Mouse (Mus musculus) intestine, embryonic 16.5 days (tissue): Measurements from ENCODE around the gene Cryab. TPM values are rescaled to one million over a fixed set of nuclear protein-coding genes. Genes with fewer than 3 reads are reported as not detected.

ENCODE experiments used
- ATAC-seq: fragments of 200-750 bp; cut with Nextera tagmentation; 2 replicates; pipeline ENCODE4 v1.8.0; 2017; ENCODE audit warnings: moderate TSS enrichment, moderate library complexity
- H3K27ac ChIP-seq: fragments of 300-500 bp; sonication (generic); 2 replicates; pipeline ENCODE4 v1.5.1; 2014; ENCODE audit warnings: mild to moderate bottlenecking, low read length
- H3K27me3 ChIP-seq: fragments of 300-500 bp; sonication (generic); replicated peaks from 2 replicates; pipeline ENCODE4 v1.6.1; 2014; ENCODE audit warnings: low read length, control low read depth, mixed read lengths; ENCODE audit not compliant: control insufficient read depth, insufficient read depth
- H3K36me3 ChIP-seq: fragments of 300-500 bp; sonication (generic); 2 replicates; pipeline ENCODE4 v1.6.1; 2014; ENCODE audit warnings: low read length, control low read depth; ENCODE audit not compliant: control insufficient read depth, insufficient read depth
- H3K4me1 ChIP-seq: fragments of 300-500 bp; sonication (generic); 2 replicates; pipeline ENCODE4 v1.6.1; 2014; ENCODE audit warnings: low read length, control low read depth, mixed read lengths; ENCODE audit not compliant: control insufficient read depth, insufficient read depth
- H3K4me2 ChIP-seq: fragments of 300-500 bp; sonication (generic); 2 replicates; pipeline ENCODE4 v1.6.1; 2014; ENCODE audit warnings: low read depth, low read length, control low read depth
- H3K4me3 ChIP-seq: fragments of 300-500 bp; sonication (generic); 2 replicates; pipeline ENCODE4 v1.5.1; 2014; ENCODE audit warnings: mild to moderate bottlenecking, low read length
- H3K9ac ChIP-seq: fragments of 300-500 bp; sonication (generic); 2 replicates; pipeline ENCODE4 v1.6.1; 2014; ENCODE audit warnings: low read depth, low read length
- H3K9me3 ChIP-seq: fragments of 300-500 bp; sonication (generic); 2 replicates; pipeline ENCODE4 v1.6.1; 2016; ENCODE audit warnings: low read length, control low read depth; ENCODE audit not compliant: control insufficient read depth
- WGBS: fragments of 180-500 bp; shearing (Covaris S2); extraction: QIAGEN DNeasy Blood & Tissue Kit; methylation state at CpG from one replicate; pipeline ENCODE4 v1.1.7; 2014; 5-methylcytosine and 5-hydroxymethylcytosine counted together
- polyA plus RNA-seq: library from polyadenylated mRNA; unstranded; fragments of >200 nt; fragmentation: Nextera tagmentation; extraction: Ambion mirVana; gene quantifications from 2 replicates; pipeline ENCODE4 v1.2.1, GENCODE M21; 2015

Gene Cryab
- polyA plus RNA-seq, 1 experiment from 2014 or later, result 62.8 TPM

GRCm38 (mm10) chr9:50724661-50725330 is 26.3 kb upstream of the Cryab start:
- Histone ChIP-seq H3K27me3 (no peaks in the 10 kb centered on the region), H3K9me3 (no peaks in the 10 kb centered on the region), H3K36me3 (no peaks in the 10 kb centered on the region), H3K4me2 (no peak overlapping the region), H3K4me3 (no peak overlapping the region), H3K9ac (no peak overlapping the region), H3K27ac (no peak overlapping the region), H3K4me1 (peaks cover 7% of the 10 kb centered on the region; the same call in 1 of the 2 replicates)
- 51% methylated on average over 3 of the region's 3 CpGs for WGBS
- no peak for ATAC-seq

- no peaks in the 10 kb centered on the region for H3K27me3 ChIP-seq
- H3K4me2 ChIP-seq, result no peak overlapping the region
- H3K36me3 ChIP-seq, result no peaks in the 10 kb centered on the region
- H3K27ac ChIP-seq, result no peak overlapping the region
- no peaks in the 10 kb centered on the region for H3K9me3 ChIP-seq
- no peak overlapping the region for H3K4me3 ChIP-seq
- H3K9ac ChIP-seq, result no peak overlapping the region
- 60% methylated on average over 8 of the region's 8 CpGs for WGBS
- peaks cover 6% of the 10 kb centered on the region; the same call in 1 of the 2 replicates for H3K4me1 ChIP-seq
- no peak for ATAC-seq
Observed at GRCm38 (mm10) chr9:50725921-50726590, 25.1 kb upstream of the Cryab start.

- peak overlapping the region; percentile 95 for H3K4me2 ChIP-seq
- H3K27ac ChIP-seq, result no peak overlapping the region
- H3K4me3 ChIP-seq, result peak overlapping the region; percentile 66
- H3K4me1 ChIP-seq, result peaks cover 3% of the 10 kb centered on the region; the same call in 1 of the 2 replicates
- whole genome bisulfite sequencing, result 10% methylated on average over 30 of the region's 30 CpGs
- no peaks in the 10 kb centered on the region for H3K27me3 ChIP-seq
- H3K9me3 ChIP-seq, result no peaks in the 10 kb centered on the region
- H3K9ac ChIP-seq, result peak overlapping the region; percentile 73
- peak; percentile 67 for ATAC-seq
- H3K36me3 ChIP-seq, result no peaks in the 10 kb centered on the region
Observed at GRCm38 (mm10) chr9:50727171-50727924, 23.8 kb upstream of the Cryab start.

- WGBS, result under 1% methylated on average over 45 of the region's 45 CpGs
- Histone ChIP-seq H3K9ac (peak overlapping the region; percentile 73), H3K4me3 (peak overlapping the region; percentile 66), H3K27ac (no peak overlapping the region), H3K9me3 (no peaks in the 10 kb centered on the region), H3K27me3 (no peaks in the 10 kb centered on the region), H3K4me1 (peaks cover 3% of the 10 kb centered on the region; the same call in 1 of the 2 replicates), H3K4me2 (peak overlapping the region; percentile 95), H3K36me3 (no peaks in the 10 kb centered on the region)
- peak; percentile 94 for ATAC-seq
Observed at GRCm38 (mm10) chr9:50727925-50728651, 23.0 kb upstream of the Cryab start.

- H3K27ac ChIP-seq, result no peak overlapping the region
- H3K4me1 ChIP-seq, result no peaks in the 10 kb centered on the region
- no peaks in the 10 kb centered on the region for H3K27me3 ChIP-seq
- H3K4me2 ChIP-seq, result no peak overlapping the region
- no peaks in the 10 kb centered on the region for H3K9me3 ChIP-seq
- ATAC-seq, result no peak
- H3K36me3 ChIP-seq, result no peaks in the 10 kb centered on the region
- H3K4me3 ChIP-seq, result no peak overlapping the region
- WGBS, result 39% methylated on average over 4 of the region's 4 CpGs
- no peak overlapping the region for H3K9ac ChIP-seq
Observed at GRCm38 (mm10) chr9:50729600-50729999, 21.5 kb upstream of the Cryab start.

- H3K27ac ChIP-seq, result no peak overlapping the region
- no peak overlapping the region for H3K4me3 ChIP-seq
- H3K27me3 ChIP-seq, result no peaks in the 10 kb centered on the region
- 32% methylated on average over 4 of the region's 4 CpGs for WGBS
- H3K36me3 ChIP-seq, result no peaks in the 10 kb centered on the region
- no peak overlapping the region for H3K4me2 ChIP-seq
- ATAC-seq, result no peak
- no peaks in the 10 kb centered on the region for H3K9me3 ChIP-seq
- no peak overlapping the region for H3K9ac ChIP-seq
- no peaks in the 10 kb centered on the region for H3K4me1 ChIP-seq
Observed at GRCm38 (mm10) chr9:50732560-50732959, 18.6 kb upstream of the Cryab start.

- Histone ChIP-seq H3K4me1 (peaks cover 5% of the 10 kb centered on the region; the same call in 1 of the 2 replicates), H3K4me3 (no peak overlapping the region), H3K4me2 (0 out of 2 replicates have a peak overlapping the region, but pooled peaks have one; percentile 19), H3K9me3 (no peaks in the 10 kb centered on the region), H3K27me3 (no peaks in the 10 kb centered on the region), H3K9ac (no peak overlapping the region), H3K36me3 (no peaks in the 10 kb centered on the region), H3K27ac (no peak overlapping the region)
- WGBS, result 4% methylated on average over 9 of the region's 9 CpGs
- no peak for ATAC-seq
Observed at GRCm38 (mm10) chr9:50734989-50735388, 16.1 kb upstream of the Cryab start.

- peak within 1 kb of the TSS; percentile 38 for H3K4me3 ChIP-seq
- no peaks in the 10 kb centered on the region for H3K36me3 ChIP-seq
- no peak within 1 kb of the TSS for H3K9ac ChIP-seq
- no peaks in the 10 kb centered on the region for H3K27me3 ChIP-seq
- no peaks in the 10 kb centered on the region for H3K9me3 ChIP-seq
- peaks cover 5% of the 10 kb centered on the region; the same call in 1 of the 2 replicates for H3K4me1 ChIP-seq
- H3K27ac ChIP-seq, result peak within 1 kb of the TSS; percentile 45; the same call in 1 of the 2 replicates
- ATAC-seq, result peak; percentile 99
- peak within 1 kb of the TSS; percentile 53 for H3K4me2 ChIP-seq
- WGBS, result 12% methylated on average over 36 of the region's 36 CpGs
Observed at GRCm38 (mm10) chr9:50738914-50739870, 11.9 kb upstream of the Cryab start, which contains the start of gene Dixdc1. Gene Dixdc1, minus strand, starts transcription at chr9:50739517.
